Mouse (Mus musculus): ENCODE results near the gene Sh3yl1. TPM values are rescaled to one million over a fixed set of nuclear protein-coding genes. Genes with fewer than 3 reads are reported as not detected.
A peak's percentile ranks its signal among the peaks of the same experiment; 100 is the strongest.

The Sh3yl1 gene
- total RNA-seq (2021), result 1 to 10 TPM; 1.3 to 2.4 TPM
- long read RNA-seq, experiment 1, partial matches to known transcripts, result 0 of 3 reads
- long read RNA-seq, experiment 1, other reads (novel, unspliced or antisense), result 0 of 3 reads
- long read RNA-seq, experiment 2, partial matches to known transcripts, result 0 of 4 reads
- long read RNA-seq, experiment 2, other reads (novel, unspliced or antisense), result 0 of 4 reads

GRCm38 (mm10) chr12:30911261-30912047 is at the start of gene Sh3yl1, which contains the start of gene Acp1:
TSS of gene Sh3yl1 (plus strand) at chr12:30911668.
TSS of gene Acp1 (minus strand) at chr12:30911589.
- peak; percentile 96 to 97 for DNase-seq

GRCm38 (mm10) chr12:30864347-30864746 is 47.1 kb upstream of the Sh3yl1 start:
- DNase-seq, result no peak

DNA sequence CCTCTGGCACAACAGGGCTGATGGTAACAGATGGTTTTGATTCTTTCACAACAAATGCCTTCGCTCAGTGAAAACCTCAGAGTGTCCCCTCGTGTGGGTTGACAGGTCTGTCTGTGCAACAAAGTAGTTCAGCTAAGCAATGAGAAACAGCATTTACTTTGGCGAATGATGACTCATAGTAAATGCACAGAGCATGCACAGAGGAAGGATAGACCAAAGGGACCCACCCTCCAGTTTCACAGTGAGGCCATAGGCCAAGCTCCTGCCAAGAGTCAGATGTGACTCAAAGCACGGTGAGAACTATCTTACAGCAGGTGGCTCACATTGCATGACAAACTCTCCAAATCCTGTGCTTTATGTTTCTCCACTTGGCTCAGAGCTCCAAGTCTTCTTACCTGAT is 45.7 kb upstream of the Sh3yl1 start:
- no peak for DNase-seq

- DNase-seq, result no peak
These were observed 32.0 kb upstream of the Sh3yl1 start for GRCm38 (mm10) chr12:30879447-30879846.

DNA sequence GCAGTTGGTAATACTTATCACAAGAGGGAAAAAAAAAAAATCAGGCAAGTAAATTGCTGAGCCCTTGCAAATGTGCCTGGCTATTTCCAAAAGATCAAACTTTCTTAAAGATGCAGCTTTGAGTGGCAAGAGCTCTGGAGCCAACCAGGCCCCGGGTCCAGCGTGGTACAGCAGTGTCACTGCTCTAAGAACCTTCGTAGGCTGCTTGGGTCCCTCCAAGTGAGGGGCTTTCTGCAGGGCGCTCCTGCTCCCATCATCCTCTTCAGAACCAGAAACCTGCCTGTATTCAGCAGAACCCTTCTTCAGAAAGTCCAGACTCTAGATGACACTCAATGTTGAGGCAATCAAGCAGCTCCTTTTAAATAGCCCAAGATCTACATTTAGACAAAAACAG is 27.9 kb upstream of the Sh3yl1 start:
- DNase-seq, result no peak

DNA sequence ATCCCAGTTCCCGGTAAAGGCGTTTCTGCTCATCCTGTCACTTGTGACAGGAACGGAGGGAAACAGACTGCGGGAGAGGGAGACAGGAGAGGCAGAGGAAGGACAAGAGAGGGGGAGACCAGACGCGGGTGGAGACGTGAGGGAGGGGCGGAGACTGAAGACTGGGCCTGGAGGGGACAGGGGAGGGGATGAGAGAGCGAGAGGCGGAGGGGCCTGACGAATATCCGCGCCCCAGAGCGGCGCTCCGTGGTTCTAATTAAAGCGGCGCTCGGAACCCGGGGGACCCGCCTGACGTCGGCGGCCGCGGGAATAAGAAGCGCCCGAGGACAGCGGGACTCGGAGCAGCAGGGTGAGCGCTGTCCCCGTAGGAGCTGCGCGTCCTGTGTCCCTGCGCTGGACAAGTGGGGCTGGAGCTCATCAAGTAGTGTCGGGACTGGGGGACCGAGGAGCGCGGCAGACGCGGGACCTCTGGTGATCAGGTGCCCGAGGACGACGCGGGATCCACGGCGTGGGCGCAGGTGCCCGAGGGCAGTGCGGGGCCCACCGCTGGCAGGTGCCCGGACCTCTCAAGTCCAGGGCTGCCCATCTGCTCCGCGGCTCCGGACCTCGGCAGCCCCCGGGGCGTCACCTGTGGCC is 27.4 kb upstream of the Sh3yl1 start, which contains the start of gene Alkal2:
Gene Alkal2 (plus strand): TSS at position 337 of the 636 bp plus-strand sequence.
- peak; percentile 46 to 59 for DNase-seq

DNA sequence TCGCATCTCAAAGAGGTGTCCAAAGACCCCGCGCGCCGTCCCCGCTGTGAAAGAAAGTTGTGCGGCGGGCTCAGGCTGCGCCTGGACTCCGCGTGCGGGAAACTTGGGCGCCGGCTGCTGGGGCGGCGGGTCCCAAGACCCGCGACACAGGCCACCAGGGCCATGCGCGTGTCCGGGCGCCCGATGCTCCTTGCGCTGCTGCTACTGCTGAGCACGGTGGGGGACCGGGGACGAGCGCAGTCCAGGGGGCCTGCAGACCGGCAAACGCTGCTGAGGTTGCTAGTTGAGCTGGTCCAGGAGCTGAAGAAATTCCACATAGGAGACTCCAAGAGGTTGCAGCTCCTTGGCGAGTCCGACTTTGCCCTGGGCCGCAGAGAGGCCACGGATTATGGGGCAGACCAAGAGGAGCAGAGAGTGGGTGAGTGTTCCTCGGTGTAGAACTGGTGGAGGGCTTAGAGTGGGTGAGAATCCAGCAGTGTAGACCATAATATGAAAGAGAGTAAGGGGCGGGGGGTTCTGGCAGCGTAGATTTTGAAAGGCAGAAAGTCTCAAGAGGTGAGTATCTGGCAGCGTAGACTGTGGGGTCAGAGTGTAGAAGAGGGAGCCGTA is 26.7 kb upstream of the Sh3yl1 start:
- peak in 1 of 2 experiments; percentile 13 for DNase-seq

GRCm38 (mm10) chr12:30885891-30886290 is 25.6 kb upstream of the Sh3yl1 start:
- DNase-seq, result peak; percentile 67 to 74

DNA sequence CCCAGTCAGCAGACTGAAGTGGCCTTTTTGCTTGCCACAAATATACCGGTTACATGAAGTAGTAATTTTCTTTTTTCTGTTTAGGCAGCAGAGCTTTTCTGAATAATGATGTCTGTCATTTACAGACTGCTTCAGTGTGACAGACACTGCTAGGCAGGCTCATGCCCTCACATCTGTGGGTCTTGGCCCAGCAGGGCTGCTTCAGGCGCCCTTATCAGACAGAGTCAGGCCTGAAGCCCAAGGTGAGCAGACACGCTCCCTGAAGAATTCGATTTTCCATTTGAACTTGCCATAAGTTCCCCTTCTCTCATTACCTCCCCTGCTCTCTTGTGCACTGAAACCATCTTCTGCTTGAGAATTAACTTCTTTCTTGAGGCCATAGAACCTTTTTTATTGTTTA is 23.5 kb upstream of the Sh3yl1 start:
- DNase-seq, result no peak

GRCm38 (mm10) chr12:30890067-30890466 is 21.4 kb upstream of the Sh3yl1 start:
- DNase-seq, result peak; percentile 39 to 80

DNA sequence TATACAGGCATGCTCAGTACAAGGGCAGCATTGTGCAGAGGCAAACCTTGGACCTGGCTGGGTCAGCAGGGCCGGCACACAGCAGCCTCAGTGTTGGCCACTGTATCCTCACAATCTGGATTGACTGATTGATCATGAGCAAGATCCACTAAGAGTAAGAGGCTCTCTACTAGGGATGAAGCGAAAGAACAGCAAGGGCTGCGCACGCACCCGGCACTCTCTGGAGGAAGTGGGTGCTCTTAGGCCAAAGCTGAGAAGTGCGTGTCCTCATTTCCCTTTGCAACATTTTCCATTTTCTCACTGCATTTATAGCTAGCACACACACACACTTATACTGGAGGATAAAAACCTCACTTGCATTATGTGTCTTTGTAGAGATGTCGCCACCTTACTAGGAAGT is 20.0 kb upstream of the Sh3yl1 start:
- no peak for DNase-seq

DNA sequence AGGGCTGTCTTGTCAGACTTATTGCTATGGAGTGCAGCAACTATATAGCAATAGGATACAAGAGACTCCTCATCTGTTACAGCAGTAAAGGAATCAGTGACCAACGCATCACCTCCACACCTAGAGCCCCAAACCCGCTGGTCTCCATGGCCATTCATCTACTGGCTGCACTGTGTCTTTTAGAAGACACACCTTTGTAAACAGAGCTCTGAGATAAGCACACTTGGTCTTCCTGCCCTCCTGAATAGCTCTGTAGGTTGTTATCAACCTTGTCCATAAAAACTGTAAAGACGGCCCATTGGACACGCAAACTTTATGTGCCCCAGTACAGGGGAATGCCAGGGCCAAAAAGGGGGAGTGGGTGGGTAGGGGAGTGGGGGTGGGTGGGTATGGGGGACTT is 14.4 kb upstream of the Sh3yl1 start:
- no peak for DNase-seq

DNA sequence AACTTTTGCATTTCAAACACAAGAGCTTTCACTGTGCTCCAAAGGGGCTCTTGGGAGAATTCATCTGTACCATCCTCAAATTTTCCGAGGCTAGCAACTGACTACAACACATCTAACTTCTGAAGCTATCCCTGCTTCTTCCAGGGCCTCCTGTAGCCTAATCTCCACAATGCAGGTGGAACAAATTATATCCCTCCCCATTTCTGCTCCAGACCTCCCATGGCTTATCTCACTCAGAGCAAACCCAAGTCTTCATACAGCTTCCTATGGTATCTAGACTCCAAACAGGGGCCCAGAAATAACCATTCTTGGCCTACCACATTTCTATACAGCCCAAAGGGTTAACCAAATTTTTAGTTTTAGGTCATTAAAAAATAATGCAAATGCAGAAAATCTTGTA is 2.8 kb upstream of the Sh3yl1 start:
- no peak for DNase-seq

DNA sequence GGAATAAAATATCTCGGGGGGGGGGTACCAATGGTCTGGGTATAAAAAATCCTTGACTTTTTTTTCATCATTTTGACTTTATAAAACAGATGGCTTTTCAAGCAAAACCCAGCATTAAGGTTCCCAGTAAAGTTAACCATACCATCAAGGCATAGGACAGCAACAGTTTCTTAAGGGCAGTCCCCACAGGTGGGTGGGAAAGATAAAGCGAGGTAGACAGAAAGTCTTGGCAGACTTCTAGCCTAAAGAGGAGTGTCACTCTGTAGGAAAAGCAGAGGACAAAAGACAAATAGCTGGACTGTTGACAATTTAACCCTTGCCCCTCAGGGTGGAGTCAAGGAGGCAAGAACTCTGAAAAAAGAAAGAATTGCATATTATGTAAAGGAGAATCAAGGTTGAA is 1.6 kb upstream of the Sh3yl1 start:
- DNase-seq, result no peak

- DNase-seq, result no peak
These were observed 608 bp upstream of the Sh3yl1 start for GRCm38 (mm10) chr12:30910860-30911259.

GRCm38 (mm10) chr12:30912048-30912381 is 547 bp downstream of the Sh3yl1 start:
- DNase-seq, result peak in 1 of 2 experiments; percentile 30

DNA sequence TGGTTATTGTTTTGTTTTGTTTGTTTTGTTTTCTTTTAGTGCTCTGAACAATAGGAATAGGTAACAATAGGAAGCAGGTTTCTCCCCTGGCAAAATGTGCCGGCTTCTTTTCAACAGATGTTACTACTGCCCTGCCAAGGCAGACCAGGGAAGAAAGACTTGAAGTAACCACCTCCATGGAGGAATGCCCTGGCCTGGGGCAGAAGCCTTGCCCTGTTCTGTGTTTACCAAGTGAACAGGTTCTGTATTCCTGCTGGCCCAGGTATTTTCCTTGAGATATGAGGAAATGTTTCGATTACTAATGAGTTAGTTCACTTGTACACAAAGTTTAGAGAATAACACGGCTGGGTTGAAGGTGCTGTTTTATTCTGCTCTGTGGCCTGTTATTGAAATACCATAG is 1.4 kb downstream of the Sh3yl1 start:
- no peak for DNase-seq

- DNase-seq, result no peak
These were observed 10.9 kb downstream of the Sh3yl1 start for GRCm38 (mm10) chr12:30922401-30922800.

- no peak for DNase-seq
These were observed 16.7 kb downstream of the Sh3yl1 start for GRCm38 (mm10) chr12:30928182-30928581.

DNA sequence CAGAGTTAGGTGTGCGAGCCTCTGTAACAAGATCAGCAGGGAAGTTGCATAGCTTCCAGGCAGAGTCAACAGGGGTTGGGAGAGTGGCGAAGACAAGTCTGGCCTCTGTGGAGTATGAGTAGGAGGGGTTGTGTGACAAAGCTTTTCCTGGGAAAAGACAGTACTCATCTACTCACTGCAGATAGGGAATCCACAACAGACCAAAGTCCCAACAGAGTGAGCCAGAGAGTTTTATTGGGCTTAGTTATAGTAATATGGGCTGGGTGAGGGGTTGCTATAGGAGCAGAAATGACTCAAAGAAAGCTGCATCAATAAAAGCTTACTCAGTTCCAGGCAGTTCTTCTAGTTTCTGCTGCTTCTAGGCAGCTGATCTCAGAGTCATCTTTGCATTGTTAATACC is 21.8 kb downstream of the Sh3yl1 start:
- no peak for DNase-seq

DNA sequence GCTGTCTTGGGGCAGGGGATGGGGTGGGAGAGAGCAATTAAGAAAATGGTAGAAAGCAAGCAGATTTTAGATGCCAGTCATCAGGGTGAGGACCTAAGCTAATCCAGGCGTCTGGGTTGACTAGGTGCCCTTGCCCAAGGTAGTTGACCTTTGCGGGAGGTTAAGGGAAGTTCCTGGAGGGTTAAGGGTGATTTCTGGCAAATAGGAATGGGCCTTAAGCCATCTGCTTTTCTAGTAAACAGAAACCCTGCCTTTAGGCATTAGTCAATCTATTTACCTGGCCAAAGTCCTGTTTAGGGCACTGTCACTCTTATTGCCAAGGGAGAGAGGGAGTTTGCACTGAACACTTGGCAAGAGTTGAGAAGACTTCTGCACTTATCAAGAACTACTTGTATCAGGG is 25.4 kb downstream of the Sh3yl1 start:
- DNase-seq, result no peak

DNA sequence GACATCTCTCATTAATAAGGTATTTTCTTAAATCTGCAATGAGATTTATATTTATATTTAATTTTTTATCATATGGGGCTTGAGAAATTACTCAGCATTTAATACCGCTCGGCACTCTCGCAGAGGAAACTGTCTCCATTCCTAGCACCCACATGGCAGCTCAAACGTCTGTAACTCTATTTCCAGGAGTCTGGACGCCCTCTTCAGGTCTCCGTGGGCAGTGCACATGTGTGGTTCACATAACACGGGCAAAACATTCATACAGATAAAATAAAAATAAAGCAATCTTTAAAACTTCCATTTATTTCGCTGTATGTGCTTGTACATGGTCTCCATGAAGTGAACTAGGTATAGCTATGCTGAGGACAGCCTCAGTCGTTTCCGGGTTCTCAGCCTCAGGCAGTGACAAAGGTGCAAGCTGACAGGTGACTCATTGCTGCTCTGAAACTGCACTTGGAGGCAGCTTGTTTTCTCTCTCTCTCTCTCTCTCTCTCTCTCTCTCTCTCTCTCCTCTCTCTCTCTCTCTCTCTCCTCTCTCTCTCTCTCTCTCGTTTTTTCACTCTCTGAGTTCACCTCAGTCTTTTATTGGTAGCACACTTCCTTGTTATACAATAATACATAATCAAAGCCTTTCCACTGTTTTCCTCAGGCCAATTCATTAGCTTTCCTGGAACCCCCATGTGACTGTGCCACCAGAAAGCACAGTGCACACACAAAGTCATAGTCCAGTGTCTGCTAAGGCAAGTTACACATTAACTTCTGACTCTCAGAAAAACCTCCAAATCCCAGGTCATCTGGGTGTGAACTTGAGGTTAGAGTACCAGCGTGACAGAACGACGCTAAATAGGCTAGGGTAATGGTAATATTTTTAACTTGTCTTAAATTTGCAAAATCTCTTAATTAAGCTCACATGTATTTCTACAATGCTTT is 31.9 kb downstream of the Sh3yl1 start:
- no peak for DNase-seq

Measured in heart, adult 18-20 months (tissue).